Mouse (Mus musculus) heart, adult 2 months (tissue): ENCODE data around the gene Fcamr. TPM values are rescaled to one million over a fixed set of nuclear protein-coding genes. Genes with fewer than 3 reads are reported as not detected.

ENCODE experiments used
- DNase-seq, 2 experiments: peaks; one replicate each; pipeline ENCODE4 v3.0.0; 2021
- H3K27ac ChIP-seq: fragments of 200-600 bp; 2 replicates; pipeline ENCODE4 v1.8.1; 2022
- H3K27me3 ChIP-seq: fragments of 200-500 bp; 2 replicates; pipeline ENCODE4 v1.6.1; 2012; ENCODE audit warnings: mild to moderate bottlenecking, low read length, inconsistent platforms, mixed read lengths; ENCODE audit not compliant: control insufficient read depth, insufficient read depth
- H3K36me3 ChIP-seq: fragments of 200-500 bp; 2 replicates; pipeline ENCODE4 v1.6.1; 2012; ENCODE audit warnings: low read length, inconsistent platforms; ENCODE audit not compliant: control insufficient read depth, insufficient read depth
- H3K4me1 ChIP-seq: fragments of 200-500 bp; 2 replicates; pipeline ENCODE4 v1.6.1; 2011; ENCODE audit warnings: low read length; ENCODE audit not compliant: control insufficient read depth, insufficient read depth
- H3K4me3 ChIP-seq: fragments of 200-600 bp; 2 replicates; pipeline ENCODE4 v1.8.1; 2022
- H3K79me2 ChIP-seq: fragments of 200-500 bp; replicated peaks from 2 replicates; pipeline ENCODE4 v1.6.1; 2012; ENCODE audit warnings: mild to moderate bottlenecking, inconsistent platforms, low read length, moderate library complexity, mixed read lengths; ENCODE audit not compliant: control insufficient read depth, insufficient read depth
- H3K9ac ChIP-seq: fragments of 200-500 bp; 2 replicates; pipeline ENCODE4 v1.6.1; 2012; ENCODE audit warnings: low read depth, mild to moderate bottlenecking, control low read depth, inconsistent platforms, low read length, mixed read lengths
- CTCF ChIP-seq: fragments of 200-600 bp; IDR thresholded peaks from 2 replicates; pipeline ENCODE4 v1.8.1; 2022; ENCODE audit warnings: antibody characterized with exemption, mild to moderate bottlenecking, moderate library complexity
- EP300 ChIP-seq: fragments of 200-500 bp; IDR thresholded peaks from 2 replicates; pipeline ENCODE4 v1.6.1; 2011; ENCODE audit warnings: low read depth, low read length, control low read depth; ENCODE audit not compliant: insufficient read depth
- POLR2A ChIP-seq: fragments of 200-500 bp; IDR thresholded peaks from 2 replicates; pipeline ENCODE4 v1.6.1; 2011; ENCODE audit warnings: mild to moderate bottlenecking, low read depth, low read length, control low read depth; ENCODE audit not compliant: insufficient read depth
- WGBS: fragments of 180-500 bp; shearing (Covaris S2); methylation state at CpG from one replicate; pipeline ENCODE4 v1.1.7; 2018; 5-methylcytosine and 5-hydroxymethylcytosine counted together
- intact Hi-C: fragments of 180-260 bp; cut with DNase I; formaldehyde crosslinking; loops from one replicate; pipeline ENCODE4 v1.15.1; 2025
- polyA plus RNA-seq: library from polyadenylated mRNA; depleted of rRNA; stranded (reverse); fragments of >200 nt; gene quantifications from 2 replicates; pipeline ENCODE4 v1.2.3, GENCODE M21; 2012
- total RNA-seq, 2 experiments: library from RNA; stranded (reverse); gene quantifications; 2 replicates each; pipeline ENCODE4 v1.2.3; 2021

Fcamr gene
- total and polyA plus RNA-seq, 3 experiments, result 0.39 to 0.96 (median 0.41) TPM

DNA sequence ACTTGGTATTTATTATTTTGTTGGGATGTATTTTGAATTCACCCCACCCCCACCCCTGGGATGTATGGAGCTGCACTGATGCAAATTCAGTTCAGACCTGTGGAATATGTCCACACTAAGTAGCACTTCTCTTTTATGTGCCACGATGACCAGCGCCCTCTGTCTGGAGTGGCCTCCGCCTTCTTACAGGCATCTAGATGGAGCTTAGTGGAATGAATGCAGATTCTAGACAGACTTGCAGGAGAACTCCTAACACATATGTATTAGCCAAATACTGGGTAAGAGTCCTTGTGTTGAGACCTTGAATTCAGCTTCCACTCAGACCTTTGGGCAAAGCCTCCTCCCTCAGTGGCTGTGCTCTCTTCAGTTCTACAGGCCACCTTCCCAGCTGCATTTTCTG, 10.2 kb downstream of the Fcamr start:
- DNase-seq, result no peak
- Histone ChIP-seq H3K27me3 (no peaks in the 10 kb centered on the region), H3K4me3 (no peak overlapping the region), H3K36me3 (no peaks in the 10 kb centered on the region), H3K79me2 (no peaks in the 10 kb centered on the region), H3K4me1 (no peaks in the 10 kb centered on the region), H3K9ac (no peak overlapping the region), H3K27ac (no peak overlapping the region)
- WGBS, result 86% methylated on average over 3 of the region's 3 CpGs
- TF ChIP-seq CTCF (no peak), POLR2A (no peak), EP300 (no peak)
- intact Hi-C loops, result no loop called here

DNA sequence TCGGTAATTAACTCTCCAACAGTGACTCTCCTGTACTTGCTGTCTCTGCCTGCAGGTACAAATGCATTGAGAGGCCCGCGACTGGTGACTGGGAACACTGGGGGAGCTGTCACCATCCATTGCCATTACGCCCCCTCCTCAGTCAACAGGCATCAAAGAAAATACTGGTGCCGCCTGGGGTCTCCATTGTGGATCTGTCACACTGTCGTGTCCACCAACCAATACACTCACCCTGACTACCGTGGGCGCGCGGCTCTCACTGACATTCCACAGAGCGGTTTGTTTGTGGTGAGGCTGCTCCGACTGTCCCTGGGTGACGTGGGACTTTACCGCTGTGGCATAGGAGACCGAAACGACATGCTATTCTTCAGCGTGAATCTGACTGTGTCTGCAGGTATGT, 10.6 kb downstream of the Fcamr start:
- no peaks in the 10 kb centered on the region for H3K36me3 ChIP-seq
- H3K4me3 ChIP-seq, result no peak overlapping the region
- no peaks in the 10 kb centered on the region for H3K27me3 ChIP-seq
- DNase-seq, result no peak
- no peak overlapping the region for H3K27ac ChIP-seq
- no peaks in the 10 kb centered on the region for H3K4me1 ChIP-seq
- TF ChIP-seq EP300, result no peak
- no peak for TF ChIP-seq POLR2A
- no peak for TF ChIP-seq CTCF
- H3K9ac ChIP-seq, result no peak overlapping the region
- no peaks in the 10 kb centered on the region for H3K79me2 ChIP-seq
- 76% methylated on average over 17 of the region's 17 CpGs for WGBS
- intact Hi-C loops, result no loop called here

DNA sequence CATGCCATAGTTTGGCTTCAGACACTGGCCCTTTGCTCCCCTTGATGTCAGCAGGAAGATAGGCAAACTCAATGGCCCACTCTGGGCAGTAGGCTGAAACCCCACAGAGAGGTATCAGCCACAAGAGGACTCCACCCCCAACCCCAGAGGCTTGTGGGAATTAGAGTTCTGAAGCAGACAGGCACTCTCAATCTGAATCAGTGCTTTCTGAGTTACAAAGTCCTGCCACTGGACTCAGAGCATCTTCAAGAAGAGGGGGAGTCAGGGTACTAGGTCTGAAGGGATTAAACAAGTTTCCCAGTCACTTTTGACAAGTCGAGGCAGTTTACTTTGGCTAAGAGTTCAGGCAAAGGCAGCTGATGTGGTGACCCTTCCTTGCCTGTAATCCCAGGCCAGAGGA, 19.0 kb downstream of the Fcamr start:
- intact Hi-C loops, result no loop called here
- H3K27me3 ChIP-seq, result no peaks in the 10 kb centered on the region
- no peaks in the 10 kb centered on the region for H3K36me3 ChIP-seq
- TF ChIP-seq EP300 (no peak), CTCF (no peak), POLR2A (no peak)
- no peaks in the 10 kb centered on the region for H3K79me2 ChIP-seq
- no peak for DNase-seq
- no peak overlapping the region for H3K9ac ChIP-seq
- 53% methylated on average over 1 of the region's 1 CpGs for WGBS
- no peak overlapping the region for H3K4me3 ChIP-seq
- H3K27ac ChIP-seq, result no peak overlapping the region
- H3K4me1 ChIP-seq, result no peaks in the 10 kb centered on the region

DNA sequence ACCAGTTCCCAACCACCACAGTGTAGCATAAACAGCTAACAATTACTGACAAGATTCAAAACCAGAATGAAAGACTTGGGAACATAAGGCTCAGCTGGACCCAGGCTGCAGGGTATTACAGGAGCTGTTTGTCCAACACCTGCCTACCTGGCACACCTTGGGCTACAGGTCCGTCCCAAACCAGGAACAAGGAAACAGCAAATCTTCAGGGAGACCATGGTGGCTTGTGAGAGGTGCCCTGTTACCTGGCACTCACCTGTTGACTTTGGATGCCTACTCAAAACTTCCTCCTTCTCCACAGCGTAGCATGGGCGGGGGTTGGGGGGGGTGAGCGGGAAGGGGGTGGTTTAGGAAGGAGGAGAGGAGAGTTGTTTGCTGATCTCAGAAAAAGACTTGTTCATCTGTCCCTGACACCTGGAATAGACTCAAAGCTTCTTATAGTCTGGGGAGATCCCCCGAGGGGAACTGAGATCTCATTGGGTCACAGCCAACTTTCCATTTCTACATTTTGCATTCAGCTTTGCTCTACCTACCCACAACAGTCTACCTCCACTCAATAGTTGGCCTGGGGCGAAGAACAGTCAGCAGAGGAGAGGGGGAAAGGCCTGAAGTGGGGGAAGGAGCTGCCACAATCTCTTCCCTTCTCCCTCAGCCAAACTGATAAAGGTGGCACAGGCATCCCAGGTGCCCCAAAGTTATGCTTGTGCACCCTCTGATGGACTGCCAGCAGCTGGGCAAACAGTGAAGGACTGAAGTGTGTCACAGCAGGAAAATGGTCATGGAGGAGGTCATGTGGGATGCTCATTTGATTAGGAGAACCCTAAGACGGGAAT, 19.8 kb downstream of the Fcamr start:
- no peaks in the 10 kb centered on the region for H3K4me1 ChIP-seq
- no peaks in the 10 kb centered on the region for H3K36me3 ChIP-seq
- 78% methylated on average over 7 of the region's 7 CpGs for WGBS
- DNase-seq, result no peak
- H3K79me2 ChIP-seq, result no peaks in the 10 kb centered on the region
- H3K4me3 ChIP-seq, result no peak overlapping the region
- H3K27me3 ChIP-seq, result no peaks in the 10 kb centered on the region
- TF ChIP-seq EP300 (no peak), CTCF (no peak), POLR2A (no peak)
- H3K9ac ChIP-seq, result no peak overlapping the region
- intact Hi-C loops, result no loop called here
- H3K27ac ChIP-seq, result no peak overlapping the region

DNA sequence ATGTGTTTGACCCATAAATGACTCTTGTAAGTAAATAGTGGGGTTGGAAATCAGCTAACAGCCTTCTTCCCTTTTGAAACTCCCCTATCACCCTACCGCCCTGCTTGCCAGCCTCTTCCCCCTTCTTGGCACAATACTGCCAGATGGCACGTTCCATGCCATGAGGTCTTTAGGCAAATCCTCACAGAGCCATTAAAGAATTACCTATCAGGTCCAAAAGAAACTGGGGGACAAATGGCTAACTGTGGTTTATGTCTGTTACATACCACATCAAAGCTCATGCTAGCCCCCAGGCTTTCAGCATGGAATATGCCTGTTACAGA, 20.4 kb downstream of the Fcamr start:
- Histone ChIP-seq H3K9ac (no peak overlapping the region), H3K27ac (no peak overlapping the region), H3K36me3 (no peaks in the 10 kb centered on the region), H3K79me2 (no peaks in the 10 kb centered on the region), H3K4me1 (no peaks in the 10 kb centered on the region), H3K27me3 (no peaks in the 10 kb centered on the region), H3K4me3 (no peak overlapping the region)
- DNase-seq, result no peak
- 85% methylated on average over 2 of the region's 2 CpGs for WGBS
- intact Hi-C loops, result no loop called here
- TF ChIP-seq POLR2A (no peak), CTCF (no peak), EP300 (no peak)

DNA sequence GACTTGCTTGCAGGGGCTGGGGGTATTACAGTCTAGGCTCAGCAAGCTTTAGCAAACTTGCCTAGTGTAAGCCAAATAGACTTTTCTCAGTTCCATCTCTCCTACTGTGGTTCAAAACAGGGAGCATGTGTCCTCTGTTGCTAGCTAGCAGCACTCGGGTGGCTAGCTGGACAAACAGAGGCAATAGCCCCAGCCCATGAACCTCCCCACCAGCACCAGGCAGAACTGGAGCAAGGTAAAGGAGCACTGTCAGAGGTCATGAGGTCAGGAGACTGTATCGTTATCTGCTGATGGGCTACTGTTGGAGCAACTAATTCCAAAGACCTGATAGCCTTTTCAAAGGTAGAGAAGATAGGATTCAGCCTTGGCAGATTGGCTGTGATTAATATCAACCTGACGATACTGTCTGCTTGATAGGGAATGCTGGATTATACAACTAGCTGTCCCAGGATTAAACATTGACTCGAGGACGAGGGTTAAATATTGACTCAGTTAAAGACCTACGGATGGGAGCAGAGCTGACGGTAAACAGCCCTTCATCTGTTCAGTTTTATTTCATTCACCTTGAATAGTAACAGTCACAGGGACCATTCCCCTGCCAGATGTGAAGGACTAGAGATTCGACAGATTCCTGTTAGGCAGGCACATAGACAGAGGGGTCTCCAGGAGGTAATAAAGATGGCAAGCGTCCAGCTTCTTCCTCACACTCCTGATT, 21.4 kb downstream of the Fcamr start:
- Histone ChIP-seq H3K36me3 (no peaks in the 10 kb centered on the region), H3K27me3 (no peaks in the 10 kb centered on the region), H3K4me1 (no peaks in the 10 kb centered on the region), H3K27ac (no peak overlapping the region), H3K4me3 (no peak overlapping the region), H3K79me2 (no peaks in the 10 kb centered on the region), H3K9ac (no peak overlapping the region)
- WGBS, result 80% methylated on average over 9 of the region's 9 CpGs
- no peak for DNase-seq
- TF ChIP-seq CTCF (no peak), POLR2A (no peak), EP300 (no peak)
- intact Hi-C loops, result no loop called here
